8 mouse cellular contexts compared by ENCODE assay signal in genomic region chr6:125192841-125193240, GRCm38 (mm10). TPM values are rescaled to one million over a fixed set of nuclear protein-coding genes. Genes with fewer than 3 reads are reported as not detected.
DNase-seq lines count a peak whose midpoint lies in the region; ATAC-seq lines count a peak whose summit lies in the region.

No protein-coding gene starts in this region.

- no peak for DNase-seq in neural tube, embryonic 11.5 days (ENCODE audit: low spot score)
- DNase-seq in neural tube, embryonic 10.5 days (ENCODE audit: extremely low spot score, low spot score): no peak
- no peak for DNase-seq in limb, embryonic 11.5 days (ENCODE audit: low spot score)
- no peak for DNase-seq in cerebellum, adult 8-10 months
- DNase-seq in natural killer cell, adult 2 months (ENCODE audit: low spot score in 2 of 2): no peak
- DNase-seq in embryo, embryonic 10 days (ENCODE audit: low spot score): no peak

- H3K9me3 ChIP-seq in neural tube, embryonic 11.5 days (ENCODE audit: control insufficient read depth, low read length): no peaks in the 10 kb centered on the region
- no peaks in the 10 kb centered on the region for H3K9me3 ChIP-seq in embryonic facial prominence, embryonic 15.5 days (replicated peaks)
- no peaks in the 10 kb centered on the region for H3K9me3 ChIP-seq in limb, embryonic 11.5 days (ENCODE audit: control insufficient read depth, low read length)
- no peaks in the 10 kb centered on the region for H3K9me3 ChIP-seq in stomach, embryonic 14.5 days (ENCODE audit: control insufficient read depth, low read depth, low read length)

- peaks cover 2% of the 10 kb centered on the region; the same call in 1 of the 2 replicates for H3K4me1 ChIP-seq in neural tube, embryonic 11.5 days (ENCODE audit: control insufficient read depth, insufficient read depth, low read length)
- peaks cover 5% of the 10 kb centered on the region for H3K4me1 ChIP-seq in embryonic facial prominence, embryonic 15.5 days
- H3K4me1 ChIP-seq in limb, embryonic 11.5 days (ENCODE audit: control insufficient read depth, insufficient read depth, low read length): peaks cover 3% of the 10 kb centered on the region; the same call in 1 of the 2 replicates
- peaks cover 3% of the 10 kb centered on the region; the same call in 1 of the 2 replicates for H3K4me1 ChIP-seq in stomach, embryonic 14.5 days (ENCODE audit: control insufficient read depth, insufficient read depth, low read length)

- H3K4me2 ChIP-seq in neural tube, embryonic 11.5 days (ENCODE audit: low read depth): peak overlapping the region; percentile 85
- peak overlapping the region; percentile 78 for H3K4me2 ChIP-seq in embryonic facial prominence, embryonic 15.5 days (replicated peaks)
- peak overlapping the region; percentile 84 for H3K4me2 ChIP-seq in limb, embryonic 11.5 days (ENCODE audit: low read depth, severe bottlenecking)
- H3K4me2 ChIP-seq in stomach, embryonic 14.5 days (replicated peaks; ENCODE audit: low read depth, low read length): peak overlapping the region; percentile 94

- no peak overlapping the region for H3K27ac ChIP-seq in neural tube, embryonic 11.5 days (ENCODE audit: low read depth, low read length)
- H3K27ac ChIP-seq in embryonic facial prominence, embryonic 15.5 days (replicated peaks): peak overlapping the region; percentile 100; the same call in 1 of the 2 replicates
- no peak overlapping the region for H3K27ac ChIP-seq in limb, embryonic 11.5 days (replicated peaks; ENCODE audit: low read depth, low read length)
- peak overlapping the region; percentile 96 for H3K27ac ChIP-seq in stomach, embryonic 14.5 days (ENCODE audit: low read length)

- no peak for ATAC-seq in neural tube, embryonic 11.5 days (ENCODE audit: insufficient read depth, low FRiP score, low TSS enrichment)
- no peak for ATAC-seq in embryonic facial prominence, embryonic 15.5 days (ENCODE audit: insufficient number of reproducible peaks, low FRiP score, low TSS enrichment, low read depth)
- ATAC-seq in limb, embryonic 11.5 days (ENCODE audit: insufficient number of reproducible peaks, low FRiP score, low TSS enrichment, low read depth): no peak
- ATAC-seq in stomach, embryonic 14.5 days (ENCODE audit: insufficient number of reproducible peaks, insufficient read depth, low FRiP score, low read depth): no peak

- 51% methylated on average over 5 of the region's 5 CpGs for WGBS in neural tube, embryonic 11.5 days
- WGBS in embryonic facial prominence, embryonic 15.5 days: 33% methylated on average over 5 of the region's 5 CpGs
- 49% methylated on average over 5 of the region's 5 CpGs for WGBS in limb, embryonic 11.5 days
- 37% methylated on average over 5 of the region's 5 CpGs for WGBS in stomach, embryonic 14.5 days

- H3K9ac ChIP-seq in neural tube, embryonic 11.5 days (ENCODE audit: low read length): peak overlapping the region; percentile 76
- peak overlapping the region; percentile 62 for H3K9ac ChIP-seq in embryonic facial prominence, embryonic 15.5 days
- peak overlapping the region; percentile 89 for H3K9ac ChIP-seq in limb, embryonic 11.5 days (ENCODE audit: low read length)
- peak overlapping the region; percentile 69 for H3K9ac ChIP-seq in stomach, embryonic 14.5 days (replicated peaks; ENCODE audit: low read depth, low read length)

- peaks cover 4% of the 10 kb centered on the region; the same call in 1 of the 2 replicates for H3K36me3 ChIP-seq in neural tube, embryonic 11.5 days (ENCODE audit: control insufficient read depth, insufficient read depth, low read length)
- H3K36me3 ChIP-seq in embryonic facial prominence, embryonic 15.5 days: peaks cover 33% of the 10 kb centered on the region
- peaks cover 20% of the 10 kb centered on the region for H3K36me3 ChIP-seq in limb, embryonic 11.5 days (ENCODE audit: control insufficient read depth, insufficient read depth, low read length)
- peaks cover 32% of the 10 kb centered on the region for H3K36me3 ChIP-seq in stomach, embryonic 14.5 days (ENCODE audit: control insufficient read depth, insufficient read depth, low read length)

- no peaks in the 10 kb centered on the region for H3K27me3 ChIP-seq in neural tube, embryonic 11.5 days (ENCODE audit: control insufficient read depth, insufficient read depth, low read length)
- H3K27me3 ChIP-seq in embryonic facial prominence, embryonic 15.5 days: no peaks in the 10 kb centered on the region
- H3K27me3 ChIP-seq in limb, embryonic 11.5 days (ENCODE audit: control insufficient read depth, insufficient read depth, low read length): no peaks in the 10 kb centered on the region
- no peaks in the 10 kb centered on the region for H3K27me3 ChIP-seq in stomach, embryonic 14.5 days (ENCODE audit: control insufficient read depth, insufficient read depth, low read length)

- H3K4me3 ChIP-seq in neural tube, embryonic 11.5 days (ENCODE audit: low read depth, low read length): peak overlapping the region; percentile 60
- peak overlapping the region; percentile 80 for H3K4me3 ChIP-seq in embryonic facial prominence, embryonic 15.5 days (replicated peaks)
- peak overlapping the region; percentile 75 for H3K4me3 ChIP-seq in limb, embryonic 11.5 days (ENCODE audit: low read depth, low read length)
- peak overlapping the region; percentile 55 for H3K4me3 ChIP-seq in stomach, embryonic 14.5 days (ENCODE audit: low read depth, low read length)

RNA-seq across cellular contexts. Expression of gene Mrpl51, which starts 1.2 kb away (rescaled TPM):
- polyA plus RNA-seq in neural tube, embryonic 11.5 days (2014; fragmentation: Nextera tagmentation; extraction: Ambion mirVana): 178 and 192 TPM in 2 replicates
- 198 and 212 TPM in 2 replicates for polyA plus RNA-seq in embryonic facial prominence, embryonic 15.5 days (2015; fragmentation: Nextera tagmentation; extraction: Ambion mirVana)
- 216 and 218 TPM in 2 replicates for polyA plus RNA-seq in limb, embryonic 11.5 days (2014; fragmentation: Nextera tagmentation; extraction: Ambion mirVana)
- polyA plus RNA-seq in stomach, embryonic 14.5 days (2014; fragmentation: Nextera tagmentation; extraction: Ambion mirVana): 193 and 202 TPM in 2 replicates

RNA-seq across cellular contexts. Expression of gene Ncapd2, which starts 1.3 kb away (rescaled TPM):
- 137 and 139 TPM in 2 replicates for polyA plus RNA-seq in neural tube, embryonic 11.5 days (2014; fragmentation: Nextera tagmentation; extraction: Ambion mirVana)
- 97.2 and 98.7 TPM in 2 replicates for polyA plus RNA-seq in embryonic facial prominence, embryonic 15.5 days (2015; fragmentation: Nextera tagmentation; extraction: Ambion mirVana)
- polyA plus RNA-seq in limb, embryonic 11.5 days (2014; fragmentation: Nextera tagmentation; extraction: Ambion mirVana): 181 and 182 TPM in 2 replicates
- polyA plus RNA-seq in stomach, embryonic 14.5 days (2014; fragmentation: Nextera tagmentation; extraction: Ambion mirVana): 107 and 109 TPM in 2 replicates

RNA-seq across cellular contexts. Expression of gene Vamp1, which starts 22.5 kb away (rescaled TPM):
- polyA plus RNA-seq in neural tube, embryonic 11.5 days (2014; fragmentation: Nextera tagmentation; extraction: Ambion mirVana): 2.2 and 2.5 TPM in 2 replicates
- 5.2 and 5.8 TPM in 2 replicates for polyA plus RNA-seq in embryonic facial prominence, embryonic 15.5 days (2015; fragmentation: Nextera tagmentation; extraction: Ambion mirVana)
- 2.3 and 2.6 TPM in 2 replicates for polyA plus RNA-seq in limb, embryonic 11.5 days (2014; fragmentation: Nextera tagmentation; extraction: Ambion mirVana)
- 3.4 and 3.7 TPM in 2 replicates for polyA plus RNA-seq in stomach, embryonic 14.5 days (2014; fragmentation: Nextera tagmentation; extraction: Ambion mirVana)

RNA-seq across cellular contexts. Expression of gene Gapdh, which starts 26.6 kb away (rescaled TPM):
- 2,338 and 2,354 TPM in 2 replicates for polyA plus RNA-seq in neural tube, embryonic 11.5 days (2014; fragmentation: Nextera tagmentation; extraction: Ambion mirVana)
- 1,507 and 1,606 TPM in 2 replicates for polyA plus RNA-seq in embryonic facial prominence, embryonic 15.5 days (2015; fragmentation: Nextera tagmentation; extraction: Ambion mirVana)
- 2,642 and 2,787 TPM in 2 replicates for polyA plus RNA-seq in limb, embryonic 11.5 days (2014; fragmentation: Nextera tagmentation; extraction: Ambion mirVana)
- 1,945 and 1,966 TPM in 2 replicates for polyA plus RNA-seq in stomach, embryonic 14.5 days (2014; fragmentation: Nextera tagmentation; extraction: Ambion mirVana)

RNA-seq across cellular contexts. Expression of gene Tapbpl, which starts 38.8 kb away (rescaled TPM):
- 1.2 and 1.7 TPM in 2 replicates for polyA plus RNA-seq in neural tube, embryonic 11.5 days (2014; fragmentation: Nextera tagmentation; extraction: Ambion mirVana)
- 4.8 and 5.2 TPM in 2 replicates for polyA plus RNA-seq in embryonic facial prominence, embryonic 15.5 days (2015; fragmentation: Nextera tagmentation; extraction: Ambion mirVana)
- polyA plus RNA-seq in limb, embryonic 11.5 days (2014; fragmentation: Nextera tagmentation; extraction: Ambion mirVana): 0.82 and 0.87 TPM in 2 replicates
- 4.7 and 5.2 TPM in 2 replicates for polyA plus RNA-seq in stomach, embryonic 14.5 days (2014; fragmentation: Nextera tagmentation; extraction: Ambion mirVana)

Comparison
In these comparisons a context has a peak if more than half of its experiments do, and no peak if none do; other contexts are left out.
1. H3K27ac ChIP-seq: peak in embryonic facial prominence, embryonic 15.5 days (single experiment) and stomach, embryonic 14.5 days (single experiment); none in neural tube, embryonic 11.5 days (single experiment) and limb, embryonic 11.5 days (single experiment).
2. Peak in every context shown above with its lines, with median percentiles within 50 percentile points of each other: H3K4me2 ChIP-seq, H3K4me3 ChIP-seq and H3K9ac ChIP-seq.